Mouse (Mus musculus): ENCODE measurements at regions not wholly inside any gene's neighbourhood (a gene's known extent, or its start where the extent isn't known, plus 50 kb on each side); places are given as distances from the start of the nearest gene placed in this dataset.

- no peak overlapping the region for H3K9ac ChIP-seq (ENCODE audit: low read depth, low read length, severe bottlenecking)
- ATAC-seq (ENCODE audit: low FRiP score, low read depth), result no peak; the same call in 1 of the 2 replicates
- H3K4me1 ChIP-seq (ENCODE audit: control insufficient read depth, insufficient read depth, low read length), result no peaks in the 10 kb centered on the region
- WGBS, result 52% methylated on average over 7 of the region's 7 CpGs
- no peak overlapping the region for H3K4me2 ChIP-seq (replicated peaks; ENCODE audit: low read depth, low read length, severe bottlenecking)
- no peak overlapping the region for H3K4me3 ChIP-seq (replicated peaks; ENCODE audit: low read length)
- H3K36me3 ChIP-seq (ENCODE audit: control insufficient read depth, insufficient read depth, low read length), result no peaks in the 10 kb centered on the region
- H3K27me3 ChIP-seq (ENCODE audit: control insufficient read depth, insufficient read depth, low read length), result no peaks in the 10 kb centered on the region
- no peak for TF ChIP-seq POLR2A (IDR thresholded peaks at IDR 0.05; ENCODE audit: borderline replicate concordance, extremely low read depth, insufficient read depth, insufficient read length)
- DNase-seq (ENCODE audit: low spot score), result peak; percentile 83
- H3K27ac ChIP-seq (replicated peaks; ENCODE audit: low read depth, low read length), result no peak overlapping the region
- no peaks in the 10 kb centered on the region for H3K9me3 ChIP-seq (ENCODE audit: control insufficient read depth, low read length)
Observed at GRCm38 (mm10) chr7:68976813-68977752, 228.0 kb upstream of the Arrdc4 start.

- no peak for DNase-seq (ENCODE audit: low spot score)
- 58% methylated on average over 5 of the region's 5 CpGs for WGBS
- ATAC-seq (ENCODE audit: low FRiP score, low read depth), result no peak
- Histone ChIP-seq H3K4me1 (ENCODE audit: control insufficient read depth, insufficient read depth, low read length) (no peaks in the 10 kb centered on the region), H3K27me3 (ENCODE audit: control insufficient read depth, insufficient read depth, low read length) (no peaks in the 10 kb centered on the region), H3K27ac (replicated peaks; ENCODE audit: low read depth, low read length) (no peak overlapping the region), H3K4me2 (replicated peaks; ENCODE audit: low read depth, low read length, severe bottlenecking) (no peak overlapping the region), H3K36me3 (ENCODE audit: control insufficient read depth, insufficient read depth, low read length) (no peaks in the 10 kb centered on the region), H3K9me3 (ENCODE audit: control insufficient read depth, low read length) (no peaks in the 10 kb centered on the region), H3K4me3 (replicated peaks; ENCODE audit: low read length) (no peak overlapping the region), H3K9ac (ENCODE audit: low read depth, low read length, severe bottlenecking) (no peak overlapping the region)
- TF ChIP-seq POLR2A (IDR thresholded peaks at IDR 0.05; ENCODE audit: borderline replicate concordance, extremely low read depth, insufficient read depth, insufficient read length), result no peak
Observed at GRCm38 (mm10) chr7:68975956-68976355, 226.9 kb upstream of the Arrdc4 start.

- H3K27me3 ChIP-seq (ENCODE audit: control insufficient read depth, insufficient read depth, low read length), result no peaks in the 10 kb centered on the region
- no peak for TF ChIP-seq POLR2A (IDR thresholded peaks at IDR 0.05; ENCODE audit: borderline replicate concordance, extremely low read depth, insufficient read depth, insufficient read length)
- no peak overlapping the region for H3K4me3 ChIP-seq (replicated peaks; ENCODE audit: low read length)
- H3K9ac ChIP-seq (ENCODE audit: low read depth, low read length, severe bottlenecking), result no peak overlapping the region
- H3K27ac ChIP-seq (replicated peaks; ENCODE audit: low read depth, low read length), result no peak overlapping the region
- WGBS, result 70% methylated on average over 2 of the region's 2 CpGs
- DNase-seq (ENCODE audit: low spot score) (no peak), ATAC-seq (ENCODE audit: low FRiP score, low read depth) (no peak)
- H3K36me3 ChIP-seq (ENCODE audit: control insufficient read depth, insufficient read depth, low read length), result no peaks in the 10 kb centered on the region
- H3K4me2 ChIP-seq (replicated peaks; ENCODE audit: low read depth, low read length, severe bottlenecking), result no peak overlapping the region
- no peaks in the 10 kb centered on the region for H3K9me3 ChIP-seq (ENCODE audit: control insufficient read depth, low read length)
- no peaks in the 10 kb centered on the region for H3K4me1 ChIP-seq (ENCODE audit: control insufficient read depth, insufficient read depth, low read length)
Observed at GRCm38 (mm10) chr7:68975580-68975894, 226.5 kb upstream of the Arrdc4 start.

DNA sequence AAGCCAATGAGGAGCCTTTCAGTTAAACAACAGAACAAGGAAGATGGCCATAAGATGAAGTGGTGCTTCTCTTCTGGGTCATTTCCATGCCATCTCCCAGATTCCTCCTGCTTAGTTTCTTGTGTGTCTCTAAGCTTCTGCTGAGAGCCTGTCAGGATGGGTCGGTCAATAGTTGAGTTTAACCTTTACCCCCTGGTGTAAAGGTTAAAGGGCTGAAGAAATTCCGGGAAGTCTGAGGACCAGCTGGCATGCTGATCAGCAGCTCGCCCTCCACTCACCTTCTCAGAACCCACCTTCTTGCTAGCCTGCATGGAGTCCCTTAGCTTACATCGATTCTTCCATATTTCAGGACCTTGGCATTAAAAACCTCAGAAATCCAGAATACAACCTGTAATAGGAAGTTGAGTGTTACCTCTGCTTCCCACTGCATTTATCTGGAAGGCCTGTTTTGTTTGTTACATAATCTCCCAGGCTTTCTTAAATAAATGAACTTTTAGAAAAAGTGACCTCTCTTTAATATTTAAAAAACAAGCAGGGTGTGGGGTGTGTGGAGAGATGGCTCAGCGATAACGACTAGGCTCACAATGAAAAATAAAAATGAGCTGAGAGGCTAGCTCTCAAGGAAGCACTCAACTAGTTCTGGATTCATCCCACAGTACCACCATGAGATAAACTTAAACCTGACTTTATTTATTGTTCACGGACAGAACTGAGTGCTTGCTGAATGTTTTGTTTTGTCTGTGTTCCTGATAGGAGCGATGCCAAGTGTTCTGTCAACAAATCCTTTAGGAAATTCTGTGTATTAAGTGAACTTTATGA, 225.9 kb upstream of the Arrdc4 start:
- no peak for TF ChIP-seq POLR2A (IDR thresholded peaks at IDR 0.05; ENCODE audit: borderline replicate concordance, extremely low read depth, insufficient read depth, insufficient read length)
- WGBS, result 79% methylated on average over 8 of the region's 8 CpGs
- H3K4me3 ChIP-seq (replicated peaks; ENCODE audit: low read length), result no peak overlapping the region
- DNase-seq (ENCODE audit: low spot score), result no peak
- H3K27ac ChIP-seq (replicated peaks; ENCODE audit: low read depth, low read length), result no peak overlapping the region
- no peaks in the 10 kb centered on the region for H3K27me3 ChIP-seq (ENCODE audit: control insufficient read depth, insufficient read depth, low read length)
- no peak for ATAC-seq (ENCODE audit: low FRiP score, low read depth)
- no peak overlapping the region for H3K4me2 ChIP-seq (replicated peaks; ENCODE audit: low read depth, low read length, severe bottlenecking)
- H3K9ac ChIP-seq (ENCODE audit: low read depth, low read length, severe bottlenecking), result no peak overlapping the region
- no peaks in the 10 kb centered on the region for H3K9me3 ChIP-seq (ENCODE audit: control insufficient read depth, low read length)
- H3K36me3 ChIP-seq (ENCODE audit: control insufficient read depth, insufficient read depth, low read length), result no peaks in the 10 kb centered on the region
- no peaks in the 10 kb centered on the region for H3K4me1 ChIP-seq (ENCODE audit: control insufficient read depth, insufficient read depth, low read length)
